ENCODE assay signal across 13 mouse cellular contexts in genomic region chr4:88167008-88167862, GRCm38 (mm10).
DNase-seq lines count a peak whose midpoint lies in the region; ATAC-seq and TF ChIP-seq lines count a peak whose summit lies in the region.
"Had no signal": no experiment of that assay in that cellular context is flagged by ENCODE, and none has a peak within 500 bp of the region (broad histone marks: within the 10 kb centered on the region; RNA-seq: fewer than 3 reads in every experiment).

No protein-coding gene starts in this region.

- H3K27ac ChIP-seq in MEL (ENCODE audit: control insufficient read depth, low read depth, low read length): no peak overlapping the region
- H3K27ac ChIP-seq in liver, embryonic 16.5 days (ENCODE audit: low read length): no peak overlapping the region
- no peak overlapping the region for H3K27ac ChIP-seq in hindbrain, embryonic 11.5 days (ENCODE audit: low read depth, low read length)
- H3K27ac ChIP-seq: hindbrain, embryonic 12.5 days; macrophage had no signal

- H3K4me1 ChIP-seq in MEL (ENCODE audit: control insufficient read depth in 1 of 2, insufficient read depth in 2 of 2, low read length in 2 of 2): peaks cover 2 to 5% of the 10 kb centered on the region in 2 experiments; a peak in 1 of 4 replicates
- H3K4me1 ChIP-seq in liver, embryonic 16.5 days (ENCODE audit: control insufficient read depth, low read depth, low read length): peaks cover 4% of the 10 kb centered on the region
- H3K4me1 ChIP-seq in hindbrain, embryonic 11.5 days (replicated peaks; ENCODE audit: control insufficient read depth, insufficient read depth, low read length): no peaks in the 10 kb centered on the region

- TF ChIP-seq EP300 in MEL (IDR thresholded peaks at IDR 0.05; ENCODE audit: low read depth in 1 of 2, low read length in 2 of 2): no peak

- no peak overlapping the region for H3K4me2 ChIP-seq in liver, embryonic 16.5 days (ENCODE audit: low read depth, low read length)
- no peak overlapping the region for H3K4me2 ChIP-seq in hindbrain, embryonic 11.5 days (replicated peaks; ENCODE audit: low read depth, low read length)
- H3K4me2 ChIP-seq: hindbrain, embryonic 12.5 days had no signal

- H3K9me3 ChIP-seq in MEL (replicated peaks; ENCODE audit: insufficient read depth, low read length): no peaks in the 10 kb centered on the region
- H3K9me3 ChIP-seq in liver, embryonic 16.5 days (replicated peaks; ENCODE audit: control insufficient read depth, low read length): no peaks in the 10 kb centered on the region
- no peaks in the 10 kb centered on the region for H3K9me3 ChIP-seq in hindbrain, embryonic 11.5 days (ENCODE audit: control insufficient read depth, low read length)
- H3K9me3 ChIP-seq: hindbrain, embryonic 12.5 days had no signal

- peak; percentile 72 for ATAC-seq in liver, embryonic 16.5 days (ENCODE audit: low read depth)
- no peak for ATAC-seq in hindbrain, embryonic 11.5 days (ENCODE audit: low FRiP score)

- no peak for TF ChIP-seq POLR2A in MEL (IDR thresholded peaks at IDR 0.05; ENCODE audit: control insufficient read depth in 1 of 2, insufficient read depth in 1 of 2, low read depth in 1 of 2, low read length in 2 of 2, poor library complexity in 1 of 2)

- H3K27me3 ChIP-seq in MEL (ENCODE audit: control insufficient read depth in 1 of 2, insufficient read depth in 2 of 2, low read length in 2 of 2): no peaks in the 10 kb centered on the region
- no peaks in the 10 kb centered on the region for H3K27me3 ChIP-seq in liver, embryonic 16.5 days (ENCODE audit: control insufficient read depth, insufficient read depth, low read depth, low read length)
- H3K27me3 ChIP-seq in hindbrain, embryonic 11.5 days (ENCODE audit: control insufficient read depth, insufficient read depth, low read length): no peaks in the 10 kb centered on the region
- H3K27me3 ChIP-seq: hindbrain, embryonic 12.5 days had no signal

- H3K79me2 ChIP-seq in MEL (ENCODE audit: control insufficient read depth, insufficient read depth, low read length, poor library complexity): no peaks in the 10 kb centered on the region

- TF ChIP-seq RAD21 in MEL (IDR thresholded peaks at IDR 0.05; ENCODE audit: low read depth, low read length): no peak

- 49% methylated on average over 7 of the region's 7 CpGs for WGBS in liver, embryonic 16.5 days (ENCODE audit: insufficient replicate concordance)
- 93% methylated on average over 7 of the region's 7 CpGs for WGBS in hindbrain, embryonic 11.5 days

- no peak overlapping the region for H3K9ac ChIP-seq in MEL (ENCODE audit: control insufficient read depth, low read depth, low read length, poor library complexity, severe bottlenecking)
- no peak overlapping the region for H3K9ac ChIP-seq in liver, embryonic 16.5 days (ENCODE audit: low read depth, low read length)
- no peak overlapping the region for H3K9ac ChIP-seq in hindbrain, embryonic 11.5 days (ENCODE audit: low read depth, low read length)
- H3K9ac ChIP-seq: hindbrain, embryonic 12.5 days had no signal

- DNase-seq in 416B (ENCODE audit: low read depth) (peak; percentile 15), MEL (ENCODE audit: low read depth, low spot score) (peak; percentile 18)
- peak; percentile 56 for DNase-seq in cerebellum, adult 9-11 months
- DNase-seq in heart, postnatal 10 days: no peak
- DNase-seq in hindbrain, embryonic 11.5 days (ENCODE audit: low spot score): no peak
- DNase-seq in gastrocnemius, adult 18-20 months (ENCODE audit: low spot score): no peak
- DNase-seq in ovary, postnatal 14 days (ENCODE audit: low spot score): no peak
- DNase-seq: heart, adult 18-20 months; kidney, postnatal 10 days had no signal

- intact Hi-C loops in heart, postnatal 10 days (cut with DNase I): no loop called here

- TF ChIP-seq CTCF in MEL (IDR thresholded peaks at IDR 0.05 in 2 of 3, conservative IDR thresholded peaks at IDR 0.05 in 1 of 3; ENCODE audit: control insufficient read depth in 1 of 3, insufficient read depth in 1 of 3, low read depth in 2 of 3, low read length in 3 of 3, poor library complexity in 1 of 3, severe bottlenecking in 1 of 3): no peak

- H3K4me3 ChIP-seq in MEL (ENCODE audit: control insufficient read depth in 1 of 2, insufficient read depth in 1 of 2, low read depth in 2 of 2, low read length in 2 of 2): no peak overlapping the region
- no peak overlapping the region for H3K4me3 ChIP-seq in liver, embryonic 16.5 days (ENCODE audit: low read depth, low read length)
- no peak overlapping the region for H3K4me3 ChIP-seq in hindbrain, embryonic 11.5 days (ENCODE audit: low read depth, low read length)
- H3K4me3 ChIP-seq: hindbrain, embryonic 12.5 days; myocyte had no signal

- H3K36me3 ChIP-seq in MEL (ENCODE audit: control insufficient read depth in 1 of 2, insufficient read depth in 2 of 2, low read length in 2 of 2): peaks cover 0 to 7% of the 10 kb centered on the region in 2 experiments; a peak in 2 of 4 replicates
- no peaks in the 10 kb centered on the region for H3K36me3 ChIP-seq in liver, embryonic 16.5 days (ENCODE audit: control insufficient read depth, insufficient read depth)
- H3K36me3 ChIP-seq in hindbrain, embryonic 11.5 days (ENCODE audit: control insufficient read depth, insufficient read depth, low read length): no peaks in the 10 kb centered on the region
- H3K36me3 ChIP-seq: hindbrain, embryonic 12.5 days had no signal

TF ChIP-seq in MEL, 35 proteins besides CTCF, POLR2A, EP300 and RAD21:
- TF ChIP-seq ZKSCAN1 (IDR thresholded peaks at IDR 0.05; ENCODE audit: low read depth, low read length) (no peak), POLR2AphosphoS2 (IDR thresholded peaks at IDR 0.05; ENCODE audit: low read length) (no peak), GABPA (IDR thresholded peaks at IDR 0.05; ENCODE audit: low read depth, low read length) (no peak), NELFE (IDR thresholded peaks at IDR 0.05; ENCODE audit: low read depth, low read length) (no peak), MAZ (IDR thresholded peaks at IDR 0.05; ENCODE audit: low read depth, low read length) (no peak), ZNF384 (IDR thresholded peaks at IDR 0.05; ENCODE audit: low read depth, low read length) (no peak), SIN3A (IDR thresholded peaks at IDR 0.05; ENCODE audit: low read length) (no peak), MAFK (IDR thresholded peaks at IDR 0.05; ENCODE audit: borderline replicate concordance, low read depth, low read length) (no peak), KAT2A (conservative IDR thresholded peaks at IDR 0.05; ENCODE audit: low read depth, low read length) (no peak), MAX (IDR thresholded peaks at IDR 0.05; ENCODE audit: low read length) (no peak), BHLHE40 (IDR thresholded peaks at IDR 0.05; ENCODE audit: borderline replicate concordance, low read depth, low read length) (no peak), TBP (IDR thresholded peaks at IDR 0.05; ENCODE audit: low read depth, low read length) (no peak), ZC3H11A (IDR thresholded peaks at IDR 0.05; ENCODE audit: low read depth, low read length) (no peak), ZMIZ1 (IDR thresholded peaks at IDR 0.05; ENCODE audit: low read depth, low read length) (no peak), TCF12 (IDR thresholded peaks at IDR 0.05; ENCODE audit: low read depth, low read length) (no peak), TAL1 (IDR thresholded peaks at IDR 0.05; ENCODE audit: low read length) (no peak), MEF2A (IDR thresholded peaks at IDR 0.05; ENCODE audit: extremely low read depth, insufficient replicate concordance, low read depth, low read length, poor library complexity, severe bottlenecking) (no peak), USF2 (IDR thresholded peaks at IDR 0.05; ENCODE audit: borderline replicate concordance in 1 of 2, insufficient read depth in 1 of 2, low read depth in 1 of 2, low read length in 2 of 2) (no peak), MYC (IDR thresholded peaks at IDR 0.05; ENCODE audit: low read depth, low read length) (no peak), E2F4 (IDR thresholded peaks at IDR 0.05; ENCODE audit: borderline replicate concordance, low read depth, low read length) (no peak)

Comparison
In these comparisons a context has a peak if more than half of its experiments do, and no peak if none do; other contexts are left out.
1. DNase-seq: peak in 416B (single experiment), MEL (single experiment) and cerebellum, adult 9-11 months (single experiment); none in heart, postnatal 10 days (0 of 2), hindbrain, embryonic 11.5 days (single experiment), gastrocnemius, adult 18-20 months (single experiment) and ovary, postnatal 14 days (single experiment).